Mouse (Mus musculus): ENCODE measurements around the gene Prr9. TPM values are rescaled to one million over a fixed set of nuclear protein-coding genes. Genes with fewer than 3 reads are reported as not detected.

The Prr9 gene
- polyA plus RNA-seq, 2 experiments = 0.29 to 6.2 TPM

DNA sequence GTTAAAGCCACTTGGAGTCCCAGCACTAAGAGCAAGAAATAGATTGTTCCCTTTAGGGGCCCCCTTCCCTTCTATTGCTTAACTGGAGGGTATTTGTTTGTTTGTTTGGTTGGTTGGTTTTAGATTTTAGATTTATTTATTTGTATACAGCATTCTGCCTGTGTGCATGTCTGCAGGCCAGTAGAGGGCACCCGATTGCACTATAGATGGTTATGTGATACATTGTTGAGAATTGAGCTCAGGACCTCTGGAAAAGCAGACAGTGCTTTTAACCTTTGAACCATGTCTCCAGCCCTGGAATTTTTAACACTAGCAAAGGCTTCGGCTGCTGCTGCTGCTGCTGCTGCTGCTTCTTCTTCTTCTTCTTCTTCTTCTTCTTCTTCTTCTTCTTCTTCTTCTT, 23.7 kb upstream of the Prr9 start:
- DNase-seq (ENCODE audit: low spot score) = no peak
- no peak for TF ChIP-seq POLR2A (IDR thresholded peaks at IDR 0.05; ENCODE audit: borderline replicate concordance, extremely low read depth, insufficient read depth, insufficient read length)
- Histone ChIP-seq H3K27me3 (ENCODE audit: control insufficient read depth, insufficient read depth, low read length) (no peaks in the 10 kb centered on the region), H3K4me2 (replicated peaks; ENCODE audit: low read depth, low read length, severe bottlenecking) (no peak overlapping the region), H3K9ac (ENCODE audit: low read depth, low read length, severe bottlenecking) (no peak overlapping the region), H3K36me3 (ENCODE audit: control insufficient read depth, insufficient read depth, low read length) (no peaks in the 10 kb centered on the region), H3K27ac (replicated peaks; ENCODE audit: low read depth, low read length) (no peak overlapping the region), H3K4me3 (replicated peaks; ENCODE audit: low read length) (no peak overlapping the region), H3K9me3 (ENCODE audit: control insufficient read depth, low read length) (no peaks in the 10 kb centered on the region), H3K4me1 (ENCODE audit: control insufficient read depth, insufficient read depth, low read length) (no peaks in the 10 kb centered on the region)
- no peak for ATAC-seq (ENCODE audit: low FRiP score, low read depth)
- WGBS = 43% methylated on average over 2 of the region's 2 CpGs

DNA sequence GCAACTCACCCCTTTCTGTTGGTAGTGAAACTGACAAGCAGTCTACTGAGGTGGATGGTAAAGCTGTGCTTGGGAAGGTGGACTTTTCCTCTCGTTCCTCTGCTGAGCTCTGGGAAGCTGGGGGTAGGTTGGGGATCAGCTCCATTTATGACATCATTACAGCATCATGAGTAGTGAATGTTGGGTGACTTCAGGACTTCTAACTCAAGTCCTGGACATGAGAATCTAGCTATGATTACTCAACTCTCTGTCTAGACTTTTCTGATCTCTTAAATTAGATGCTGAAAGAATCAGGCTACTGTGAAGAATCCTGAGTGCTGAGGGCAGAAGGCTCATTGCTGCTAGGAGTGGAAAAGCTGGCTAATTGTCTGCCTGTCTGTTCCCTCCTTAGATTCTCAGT, 18.9 kb upstream of the Prr9 start, which contains the start of gene Lelp1:
Gene Lelp1, minus strand, starts transcription at position 101 of the 400 bp plus-strand sequence.
- no peak within 1 kb of the TSS for H3K27ac ChIP-seq (replicated peaks; ENCODE audit: low read depth, low read length)
- no peak within 1 kb of the TSS for H3K4me2 ChIP-seq (replicated peaks; ENCODE audit: low read depth, low read length, severe bottlenecking)
- no peaks in the 10 kb centered on the region for H3K4me1 ChIP-seq (ENCODE audit: control insufficient read depth, insufficient read depth, low read length)
- no peak for TF ChIP-seq POLR2A (IDR thresholded peaks at IDR 0.05; ENCODE audit: borderline replicate concordance, extremely low read depth, insufficient read depth, insufficient read length)
- H3K9ac ChIP-seq (ENCODE audit: low read depth, low read length, severe bottlenecking) = no peak within 1 kb of the TSS
- H3K4me3 ChIP-seq (replicated peaks; ENCODE audit: low read length) = no peak within 1 kb of the TSS
- no peaks in the 10 kb centered on the region for H3K9me3 ChIP-seq (ENCODE audit: control insufficient read depth, low read length)
- no peaks in the 10 kb centered on the region for H3K27me3 ChIP-seq (ENCODE audit: control insufficient read depth, insufficient read depth, low read length)
- DNase-seq (ENCODE audit: low spot score) (no peak), ATAC-seq (ENCODE audit: low FRiP score, low read depth) (no peak)
- 46% methylated on average over 1 of the region's 1 CpGs for WGBS
- H3K36me3 ChIP-seq (ENCODE audit: control insufficient read depth, insufficient read depth, low read length) = no peaks in the 10 kb centered on the region

DNA sequence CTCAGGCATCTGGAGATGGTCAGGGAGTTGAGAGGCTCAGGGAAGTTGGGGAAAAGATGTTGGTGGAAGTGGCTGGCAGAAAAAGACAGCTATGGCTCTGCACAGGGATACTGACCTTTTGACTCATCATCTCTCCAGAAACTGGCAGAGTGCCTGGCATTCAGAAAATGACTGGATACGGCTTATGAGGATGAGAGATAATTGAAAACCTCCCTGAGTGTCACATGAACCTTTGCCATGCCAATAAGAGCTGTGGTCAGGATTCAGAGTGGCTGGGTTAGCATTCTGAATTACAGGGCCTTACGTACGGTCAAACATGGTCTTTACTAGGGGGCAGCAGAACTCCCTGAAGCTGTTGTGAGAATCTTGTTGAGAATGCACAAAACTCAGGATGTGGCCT, 2.8 kb downstream of the Prr9 start:
- no peak for ATAC-seq (ENCODE audit: low FRiP score, low read depth)
- Histone ChIP-seq H3K9ac (ENCODE audit: low read depth, low read length, severe bottlenecking) (no peak overlapping the region), H3K27ac (replicated peaks; ENCODE audit: low read depth, low read length) (no peak overlapping the region), H3K4me3 (replicated peaks; ENCODE audit: low read length) (no peak overlapping the region), H3K27me3 (ENCODE audit: control insufficient read depth, insufficient read depth, low read length) (no peaks in the 10 kb centered on the region), H3K9me3 (ENCODE audit: control insufficient read depth, low read length) (no peaks in the 10 kb centered on the region), H3K4me2 (replicated peaks; ENCODE audit: low read depth, low read length, severe bottlenecking) (no peak overlapping the region), H3K4me1 (ENCODE audit: control insufficient read depth, insufficient read depth, low read length) (no peaks in the 10 kb centered on the region), H3K36me3 (ENCODE audit: control insufficient read depth, insufficient read depth, low read length) (no peaks in the 10 kb centered on the region)
- no peak for TF ChIP-seq POLR2A (IDR thresholded peaks at IDR 0.05; ENCODE audit: borderline replicate concordance, extremely low read depth, insufficient read depth, insufficient read length)
- WGBS = 82% methylated on average over 3 of the region's 3 CpGs
- no peak for DNase-seq (ENCODE audit: low spot score)

DNA sequence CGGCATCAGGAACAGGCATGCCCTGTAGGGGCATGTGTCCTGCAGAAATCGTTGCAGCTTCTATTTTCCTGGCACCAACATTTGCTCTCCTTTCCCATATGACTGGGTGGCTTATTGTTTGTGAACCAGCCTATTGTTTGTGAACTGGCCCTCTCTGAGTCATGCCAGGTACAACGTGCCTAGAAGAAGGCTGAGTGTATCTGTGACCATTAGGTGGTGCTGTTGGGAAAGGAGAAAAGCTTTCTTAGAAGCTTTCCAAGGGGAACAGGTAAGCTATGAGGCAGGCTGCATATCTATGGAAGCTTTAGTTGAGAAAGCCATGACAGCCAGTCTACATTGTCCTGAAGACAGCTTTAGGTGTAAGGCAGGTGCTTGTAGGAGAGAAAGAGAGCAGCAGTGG, 5.8 kb downstream of the Prr9 start:
- WGBS = 36% methylated on average over 3 of the region's 3 CpGs
- ATAC-seq (ENCODE audit: low FRiP score, low read depth) (no peak), DNase-seq (ENCODE audit: low spot score) (peak; percentile 17)
- Histone ChIP-seq H3K9ac (ENCODE audit: low read depth, low read length, severe bottlenecking) (no peak overlapping the region), H3K36me3 (ENCODE audit: control insufficient read depth, insufficient read depth, low read length) (no peaks in the 10 kb centered on the region), H3K4me1 (ENCODE audit: control insufficient read depth, insufficient read depth, low read length) (no peaks in the 10 kb centered on the region), H3K4me3 (replicated peaks; ENCODE audit: low read length) (no peak overlapping the region), H3K9me3 (ENCODE audit: control insufficient read depth, low read length) (no peaks in the 10 kb centered on the region), H3K27ac (replicated peaks; ENCODE audit: low read depth, low read length) (no peak overlapping the region), H3K27me3 (ENCODE audit: control insufficient read depth, insufficient read depth, low read length) (no peaks in the 10 kb centered on the region), H3K4me2 (replicated peaks; ENCODE audit: low read depth, low read length, severe bottlenecking) (no peak overlapping the region)
- no peak for TF ChIP-seq POLR2A (IDR thresholded peaks at IDR 0.05; ENCODE audit: borderline replicate concordance, extremely low read depth, insufficient read depth, insufficient read length)

DNA sequence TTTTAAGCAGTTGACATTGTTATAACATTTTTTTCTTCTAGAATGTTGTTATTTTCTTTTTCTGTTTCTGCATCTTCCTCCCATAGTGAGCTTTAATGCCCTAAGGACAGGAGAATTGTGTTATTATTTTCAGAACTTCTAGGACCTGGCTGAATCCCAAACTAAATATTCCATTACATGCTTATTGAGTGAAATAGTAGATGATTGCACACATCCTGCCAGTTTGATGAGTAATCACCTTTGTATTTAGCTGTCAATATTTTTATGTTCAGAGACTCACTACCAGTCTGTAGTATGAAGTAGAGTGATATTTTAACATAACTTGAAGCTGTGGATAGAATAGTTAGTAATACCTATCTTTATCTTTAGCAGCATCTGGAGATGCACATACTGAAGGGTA, 12.2 kb downstream of the Prr9 start:
- no peak overlapping the region for H3K27ac ChIP-seq (replicated peaks; ENCODE audit: low read depth, low read length)
- H3K36me3 ChIP-seq (ENCODE audit: control insufficient read depth, insufficient read depth, low read length) = no peaks in the 10 kb centered on the region

DNA sequence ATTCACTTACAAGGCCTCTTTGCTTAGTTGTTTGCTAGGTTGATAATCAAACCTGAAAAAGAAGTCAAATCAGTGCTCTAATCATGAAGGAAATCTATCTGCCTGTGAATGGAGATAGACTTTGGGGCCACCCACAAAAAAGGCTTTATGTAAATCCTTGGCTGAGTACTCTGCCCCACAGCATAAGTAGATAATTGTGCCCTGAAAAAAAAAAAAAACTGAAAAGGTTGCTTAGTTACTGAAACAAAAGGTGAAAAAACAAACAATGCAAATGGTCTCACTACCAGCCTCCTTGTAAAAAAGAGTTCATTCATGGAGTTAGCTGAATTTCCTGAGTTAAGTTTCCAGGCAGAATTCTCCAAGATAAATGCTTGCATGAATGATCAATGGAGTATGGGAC, 13.0 kb downstream of the Prr9 start:
- H3K27me3 ChIP-seq (ENCODE audit: control insufficient read depth, insufficient read depth, low read length) = no peaks in the 10 kb centered on the region
- TF ChIP-seq POLR2A (IDR thresholded peaks at IDR 0.05; ENCODE audit: borderline replicate concordance, extremely low read depth, insufficient read depth, insufficient read length) = no peak
- H3K9ac ChIP-seq (ENCODE audit: low read depth, low read length, severe bottlenecking) = no peak overlapping the region
- no peak for DNase-seq (ENCODE audit: low spot score)
- ATAC-seq (ENCODE audit: low FRiP score, low read depth) = no peak
- no peak overlapping the region for H3K4me2 ChIP-seq (replicated peaks; ENCODE audit: low read depth, low read length, severe bottlenecking)
- no peak overlapping the region for H3K4me3 ChIP-seq (replicated peaks; ENCODE audit: low read length)
- no peak overlapping the region for H3K27ac ChIP-seq (replicated peaks; ENCODE audit: low read depth, low read length)
- H3K4me1 ChIP-seq (ENCODE audit: control insufficient read depth, insufficient read depth, low read length) = no peaks in the 10 kb centered on the region
- H3K9me3 ChIP-seq (ENCODE audit: control insufficient read depth, low read length) = no peaks in the 10 kb centered on the region
- no peaks in the 10 kb centered on the region for H3K36me3 ChIP-seq (ENCODE audit: control insufficient read depth, insufficient read depth, low read length)

More for the DNA sequence above, 12.2 kb downstream of the Prr9 start:
- ATAC-seq (ENCODE audit: low FRiP score, low read depth) (no peak), DNase-seq (ENCODE audit: low spot score) (no peak)
- Histone ChIP-seq H3K4me1 (ENCODE audit: control insufficient read depth, insufficient read depth, low read length) (no peaks in the 10 kb centered on the region), H3K9ac (ENCODE audit: low read depth, low read length, severe bottlenecking) (no peak overlapping the region), H3K4me3 (replicated peaks; ENCODE audit: low read length) (no peak overlapping the region), H3K4me2 (replicated peaks; ENCODE audit: low read depth, low read length, severe bottlenecking) (no peak overlapping the region), H3K9me3 (ENCODE audit: control insufficient read depth, low read length) (no peaks in the 10 kb centered on the region), H3K27me3 (ENCODE audit: control insufficient read depth, insufficient read depth, low read length) (no peaks in the 10 kb centered on the region)
- no peak for TF ChIP-seq POLR2A (IDR thresholded peaks at IDR 0.05; ENCODE audit: borderline replicate concordance, extremely low read depth, insufficient read depth, insufficient read length)
